Mouse (Mus musculus) MEL-GATA-1-ER (cell line): ENCODE data around the gene Eml1.

Source experiments
- DNase-seq: peaks from one replicate; pipeline ENCODE4 v3.0.0-alpha.2; 2012; ENCODE audit warnings: low read depth; ENCODE audit errors: extremely low read depth

Eml1 gene

GRCm38 (mm10) chr12:108546508-108547153, 175.9 kb downstream of the Eml1 start:
- DNase-seq, result no peak

- DNase-seq, result no peak
These were observed 176.6 kb downstream of the Eml1 start for GRCm38 (mm10) chr12:108547251-108547875.

DNA sequence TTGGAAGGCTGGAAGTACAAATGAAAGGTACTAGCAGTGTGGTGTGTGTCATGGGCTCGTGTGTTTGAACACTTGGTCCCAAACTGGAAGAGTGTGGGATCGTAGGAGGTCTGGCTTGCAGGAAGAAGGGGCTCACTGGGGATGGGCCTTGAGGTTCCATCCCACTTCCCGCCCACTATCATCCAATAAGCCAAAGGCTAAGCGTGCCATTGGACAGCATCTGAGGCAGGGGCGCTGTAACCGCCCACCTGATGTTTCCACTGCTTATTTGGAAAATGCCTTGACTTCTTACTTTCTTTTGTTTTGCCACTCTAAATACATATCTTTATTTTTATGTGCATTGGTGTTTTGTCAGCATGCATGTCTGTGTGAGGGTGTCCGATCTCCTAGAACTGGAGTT, 181.0 kb downstream of the Eml1 start:
- DNase-seq, result no peak

- DNase-seq, result no peak
These were observed 182.3 kb downstream of the Eml1 start for GRCm38 (mm10) chr12:108553079-108553478.

GRCm38 (mm10) chr12:108554120-108554841, 183.5 kb downstream of the Eml1 start, which contains the start of gene Evl:
Gene Evl (plus strand): TSS chr12:108554720.
- no peak for DNase-seq

DNA sequence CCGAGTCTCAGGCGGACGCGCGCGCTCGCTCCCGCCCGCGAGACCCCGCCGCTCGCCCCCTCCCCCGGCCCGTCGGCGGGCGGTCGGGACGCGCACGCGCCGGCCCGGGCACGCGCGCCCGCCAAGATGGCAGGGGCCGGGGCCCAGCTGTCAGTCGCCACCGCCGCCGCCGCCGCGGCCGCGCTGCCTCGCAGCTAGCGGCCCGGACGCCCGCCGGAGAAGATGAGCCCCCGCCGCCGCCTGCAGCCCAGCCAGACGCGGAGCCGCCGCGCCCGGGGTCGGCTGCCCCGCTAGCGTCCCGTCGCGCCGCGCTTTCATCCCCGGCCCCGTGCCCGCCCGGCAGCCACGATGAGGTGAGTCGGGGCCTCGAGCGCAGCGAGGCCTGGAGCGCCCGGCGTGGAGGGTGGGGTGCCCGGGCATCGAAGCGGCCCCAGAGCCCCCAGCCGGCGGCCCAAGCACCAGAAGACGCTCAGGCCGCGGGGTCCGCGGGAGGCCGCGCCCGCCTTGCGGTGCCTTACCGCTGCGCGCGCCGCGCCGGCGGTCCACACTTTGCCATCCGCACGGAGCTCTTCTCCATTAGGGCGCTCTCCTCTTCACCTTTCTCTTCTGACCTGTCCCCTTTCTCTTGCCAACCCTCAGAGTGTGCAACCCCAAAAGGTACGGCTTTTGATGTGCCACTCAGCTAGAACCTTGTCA, 184.3 kb downstream of the Eml1 start:
- DNase-seq, result no peak

- DNase-seq, result no peak
These were observed 187.4 kb downstream of the Eml1 start for GRCm38 (mm10) chr12:108558194-108558593.

DNA sequence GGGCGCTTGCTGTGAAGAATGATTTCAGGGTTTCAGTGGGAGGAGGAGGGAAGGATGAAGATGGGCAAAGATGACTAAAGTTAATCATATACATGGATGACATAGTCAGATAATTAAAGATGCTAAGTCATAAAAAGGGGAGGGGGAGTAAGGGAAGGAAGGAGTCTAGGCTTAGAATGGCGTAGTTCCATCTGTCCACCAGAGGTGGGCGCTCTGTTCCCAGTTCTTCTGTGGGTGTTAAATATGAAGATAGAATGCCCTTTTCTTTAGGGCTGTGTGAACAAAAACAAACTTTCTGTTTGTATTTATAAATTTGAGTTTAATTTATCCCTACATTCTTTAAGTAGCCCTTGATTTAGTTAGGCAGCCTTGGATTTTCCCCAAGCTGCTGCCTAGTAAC, 192.5 kb downstream of the Eml1 start:
- no peak for DNase-seq

DNA sequence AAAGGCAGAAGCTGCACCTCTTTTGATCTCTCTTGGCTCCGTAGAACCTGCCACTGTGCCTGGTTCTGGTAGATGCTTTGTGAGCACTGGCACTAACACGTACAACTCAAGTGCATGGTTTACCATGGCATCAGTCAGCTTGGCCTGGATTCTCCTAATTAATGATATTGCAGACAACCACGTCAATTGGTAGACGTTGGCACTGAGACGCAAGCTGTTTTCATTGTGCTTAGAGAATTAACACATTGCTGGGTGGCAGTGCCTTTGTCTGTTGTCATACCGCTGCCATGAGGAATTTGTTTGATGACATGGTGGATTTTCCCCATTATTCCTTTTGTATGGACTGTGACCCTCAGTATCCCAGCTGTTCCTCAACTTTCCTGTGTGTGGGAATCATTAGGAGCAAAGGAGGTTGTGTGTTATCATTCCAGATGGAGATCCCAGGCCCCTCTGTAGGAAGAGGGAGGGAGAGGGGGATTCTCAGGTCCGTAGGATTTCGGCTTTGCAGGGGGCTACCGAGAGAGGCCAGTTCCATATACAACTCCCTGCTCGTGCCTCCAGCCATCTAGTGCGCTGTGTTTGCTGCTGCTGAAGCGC, 194.3 kb downstream of the Eml1 start:
- no peak for DNase-seq

- DNase-seq, result no peak
These were observed 208.6 kb downstream of the Eml1 start for GRCm38 (mm10) chr12:108579156-108579871.

- DNase-seq, result no peak
These were observed 213.0 kb downstream of the Eml1 start for GRCm38 (mm10) chr12:108583775-108584174.
